Mouse (Mus musculus): ENCODE measurements around the gene Vmn2r106.

- TF ChIP-seq CTCF (IDR thresholded peaks at IDR 0.05; ENCODE audit: insufficient read depth, low read depth, low read length) (no peak), POLR2A (IDR thresholded peaks at IDR 0.05; ENCODE audit: insufficient read depth, low read depth, low read length) (no peak)
These were observed 29.8 kb downstream of the Vmn2r106 start for GRCm38 (mm10) chr17:20255522-20255921.
